Mouse (Mus musculus) ES-Bruce4 (cell line): ENCODE measurements around the gene Ptges. TPM values are rescaled to one million over a fixed set of nuclear protein-coding genes. Genes with fewer than 3 reads are reported as not detected.
A peak's percentile ranks its signal among the peaks of the same experiment; 100 is the strongest.

ENCODE experiments used
- H3K27ac ChIP-seq: 2 replicates; pipeline ENCODE4 v1.5.1; 2012; ENCODE audit warnings: low read length, inconsistent platforms; ENCODE audit not compliant: insufficient read depth
- H3K27me3 ChIP-seq: 2 replicates; pipeline ENCODE4 v1.6.1; 2012; ENCODE audit warnings: mild to moderate bottlenecking, low read length, inconsistent platforms; ENCODE audit not compliant: control insufficient read depth, poor library complexity, insufficient read depth, severe bottlenecking
- H3K36me3 ChIP-seq: 2 replicates; pipeline ENCODE4 v1.6.1; 2012; ENCODE audit warnings: inconsistent platforms, mild to moderate bottlenecking, low read length, moderate library complexity; ENCODE audit not compliant: control insufficient read depth, poor library complexity, insufficient read depth, severe bottlenecking
- H3K4me1 ChIP-seq: one replicate; pipeline ENCODE4 v1.8.1; 2011; ENCODE audit warnings: low read length; ENCODE audit not compliant: control insufficient read depth, insufficient read depth
- H3K4me3 ChIP-seq: 2 replicates; pipeline ENCODE4 v1.5.1; 2011; ENCODE audit warnings: low read depth, mild to moderate bottlenecking, low read length
- H3K9ac ChIP-seq: 2 replicates; pipeline ENCODE4 v1.6.1; 2012; ENCODE audit warnings: low read depth, mild to moderate bottlenecking, inconsistent platforms; ENCODE audit not compliant: poor library complexity, severe bottlenecking
- H3K9me3 ChIP-seq: replicated peaks from 2 replicates; pipeline ENCODE4 v1.6.1; 2012; ENCODE audit warnings: mild to moderate bottlenecking, low read length, inconsistent platforms; ENCODE audit not compliant: control insufficient read depth, poor library complexity, insufficient read depth, severe bottlenecking
- CTCF ChIP-seq: IDR thresholded peaks from one replicate; pipeline ENCODE4 v1.8.1; 2011; ENCODE audit warnings: low read depth, low read length
- EP300 ChIP-seq: IDR thresholded peaks from 2 replicates; pipeline ENCODE4 v1.6.1; 2011; ENCODE audit warnings: low read depth, low read length; ENCODE audit not compliant: insufficient read depth
- POLR2A ChIP-seq: IDR thresholded peaks from one replicate; pipeline ENCODE4 v1.8.1; 2011; ENCODE audit warnings: low read length; ENCODE audit not compliant: insufficient read depth
- polyA plus RNA-seq: library from polyadenylated mRNA; stranded (reverse); fragments of >200 nt; gene quantifications from 2 replicates; pipeline ENCODE4 v1.2.4, GENCODE M21; 2011; ENCODE audit warnings: low read depth; ENCODE audit not compliant: missing spikeins, insufficient read depth, insufficient read length

The Ptges gene
- polyA plus RNA-seq, 1 experiment = 9.4 TPM

DNA sequence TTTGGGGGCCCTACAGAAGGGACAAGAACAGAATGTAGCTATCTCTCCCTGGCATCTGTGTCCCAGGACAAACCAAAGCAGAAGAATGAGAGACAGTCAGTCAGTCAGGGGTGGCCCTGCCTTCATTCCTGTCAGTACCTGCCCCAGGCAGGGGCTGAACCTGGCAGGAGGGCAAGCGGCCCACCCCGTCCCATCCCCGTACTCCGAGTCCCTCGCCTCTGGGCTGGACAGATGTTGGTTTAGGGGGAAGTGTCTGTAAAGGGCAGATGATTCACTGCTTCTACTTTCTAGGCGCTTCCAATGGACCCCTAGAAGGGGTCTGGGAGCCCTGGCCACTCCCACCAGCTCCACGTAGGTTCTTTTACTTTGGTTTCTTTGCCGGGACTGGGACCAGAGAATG lies 27.4 kb downstream of the Ptges start:
- Histone ChIP-seq H3K9me3 (no peaks in the 10 kb centered on the region), H3K36me3 (no peaks in the 10 kb centered on the region), H3K9ac (peak overlapping the region; percentile 56), H3K4me3 (peak overlapping the region; percentile 64; the same call in 1 of the 2 replicates), H3K4me1 (peaks cover 2% of the 10 kb centered on the region), H3K27me3 (no peaks in the 10 kb centered on the region), H3K27ac (no peak overlapping the region)
- no peak for TF ChIP-seq CTCF
- TF ChIP-seq EP300 = no peak
- TF ChIP-seq POLR2A = no peak

DNA sequence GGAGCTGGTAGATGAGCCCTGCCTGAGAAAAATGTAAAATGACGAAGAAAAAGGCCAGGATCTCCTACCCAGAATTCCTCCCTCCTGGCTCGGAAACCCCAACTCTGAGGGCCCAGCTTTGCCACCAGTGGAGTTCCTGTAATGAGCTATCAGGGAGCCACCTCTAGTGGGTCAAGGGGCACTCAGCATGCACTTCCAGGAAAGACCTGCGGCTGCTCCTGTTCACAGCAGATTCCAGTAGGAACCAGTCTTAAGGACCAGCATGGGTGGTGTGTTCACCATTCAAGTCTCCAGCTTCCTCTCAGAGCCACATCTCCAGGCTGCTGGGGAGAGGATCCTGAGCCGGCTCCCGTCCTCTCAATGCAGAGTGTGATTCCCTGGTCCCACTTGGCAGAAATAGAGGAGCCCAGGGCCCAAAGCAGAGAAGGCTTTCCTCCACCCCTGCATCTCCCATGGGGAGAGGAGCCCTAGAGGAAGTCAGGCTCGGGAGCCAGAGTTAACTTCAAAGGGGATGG lies 28.0 kb downstream of the Ptges start:
- H3K27me3 ChIP-seq = no peaks in the 10 kb centered on the region
- H3K4me3 ChIP-seq = no peak overlapping the region
- no peaks in the 10 kb centered on the region for H3K9me3 ChIP-seq
- H3K27ac ChIP-seq = no peak overlapping the region
- H3K9ac ChIP-seq = no peak overlapping the region
- no peaks in the 10 kb centered on the region for H3K36me3 ChIP-seq
- H3K4me1 ChIP-seq = peaks cover 2% of the 10 kb centered on the region
- TF ChIP-seq EP300 (no peak), CTCF (no peak), POLR2A (no peak)

DNA sequence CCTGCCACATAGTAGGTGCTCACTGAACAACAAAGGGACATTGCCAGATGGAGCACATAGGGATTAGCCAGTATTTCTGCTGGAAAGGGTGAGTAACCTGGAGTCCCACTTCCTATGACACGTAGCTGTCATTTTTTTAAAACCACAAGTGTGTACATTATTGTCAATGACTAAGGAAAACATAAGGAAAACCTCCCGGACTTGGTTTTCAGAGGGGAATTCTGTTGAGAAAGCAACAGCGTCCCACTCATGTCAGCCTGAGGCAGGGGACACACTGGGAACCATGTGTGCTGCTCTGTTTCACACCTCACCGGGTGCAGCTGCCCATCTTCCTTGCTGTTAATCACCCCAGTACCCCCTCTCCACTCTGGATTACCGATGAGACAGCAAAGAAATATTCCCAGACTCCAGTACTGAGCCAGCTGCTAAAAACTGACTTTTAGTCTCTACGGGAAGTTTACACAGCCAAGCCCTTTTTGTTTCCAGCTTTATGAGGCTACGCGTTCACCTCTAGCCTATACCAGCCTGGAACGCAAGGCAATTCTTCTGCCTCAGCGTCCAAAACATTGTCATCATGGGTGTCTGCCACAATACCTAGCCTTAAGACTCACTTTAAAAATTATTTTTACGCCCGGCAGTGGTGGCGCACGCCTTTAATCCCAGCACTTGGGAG lies 30.1 kb downstream of the Ptges start:
- H3K36me3 ChIP-seq = no peaks in the 10 kb centered on the region
- H3K9me3 ChIP-seq = no peaks in the 10 kb centered on the region
- H3K27ac ChIP-seq = no peak overlapping the region
- no peaks in the 10 kb centered on the region for H3K27me3 ChIP-seq
- TF ChIP-seq EP300 (no peak), CTCF (no peak), POLR2A (no peak)
- H3K4me3 ChIP-seq = no peak overlapping the region
- peaks cover 2% of the 10 kb centered on the region for H3K4me1 ChIP-seq
- no peak overlapping the region for H3K9ac ChIP-seq

- Histone ChIP-seq H3K9ac (no peak overlapping the region), H3K36me3 (no peaks in the 10 kb centered on the region), H3K4me3 (no peak overlapping the region), H3K27ac (no peak overlapping the region), H3K27me3 (no peaks in the 10 kb centered on the region), H3K9me3 (no peaks in the 10 kb centered on the region), H3K4me1 (peaks cover 2% of the 10 kb centered on the region)
- TF ChIP-seq CTCF (no peak), EP300 (no peak), POLR2A (no peak)
These were observed 32.4 kb downstream of the Ptges start for GRCm38 (mm10) chr2:30897291-30897690.

DNA sequence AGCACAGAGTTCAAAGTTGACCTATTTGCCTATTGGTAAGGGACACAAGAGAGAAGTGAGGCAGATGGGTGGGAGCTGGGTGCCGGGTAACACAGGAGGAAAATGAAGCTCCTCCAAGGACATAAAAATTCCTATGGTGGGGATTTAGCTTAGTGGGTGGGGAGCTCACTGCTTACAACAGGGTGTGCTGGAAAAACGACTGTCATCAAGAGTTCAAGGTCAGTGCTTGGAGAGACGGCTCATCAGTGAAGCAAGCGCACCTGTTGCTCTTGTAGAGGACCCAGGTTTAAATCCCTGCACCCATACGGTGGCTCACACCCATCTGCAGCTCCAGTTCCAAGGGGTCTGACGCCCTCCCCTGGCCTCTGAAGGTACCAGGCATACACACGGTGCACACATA lies 35.7 kb downstream of the Ptges start:
- H3K9ac ChIP-seq = no peak overlapping the region
- H3K4me1 ChIP-seq = no peaks in the 10 kb centered on the region
- H3K4me3 ChIP-seq = no peak overlapping the region
- TF ChIP-seq POLR2A (no peak), CTCF (no peak), EP300 (no peak)
- H3K36me3 ChIP-seq = no peaks in the 10 kb centered on the region
- no peak overlapping the region for H3K27ac ChIP-seq
- no peaks in the 10 kb centered on the region for H3K27me3 ChIP-seq
- H3K9me3 ChIP-seq = no peaks in the 10 kb centered on the region

DNA sequence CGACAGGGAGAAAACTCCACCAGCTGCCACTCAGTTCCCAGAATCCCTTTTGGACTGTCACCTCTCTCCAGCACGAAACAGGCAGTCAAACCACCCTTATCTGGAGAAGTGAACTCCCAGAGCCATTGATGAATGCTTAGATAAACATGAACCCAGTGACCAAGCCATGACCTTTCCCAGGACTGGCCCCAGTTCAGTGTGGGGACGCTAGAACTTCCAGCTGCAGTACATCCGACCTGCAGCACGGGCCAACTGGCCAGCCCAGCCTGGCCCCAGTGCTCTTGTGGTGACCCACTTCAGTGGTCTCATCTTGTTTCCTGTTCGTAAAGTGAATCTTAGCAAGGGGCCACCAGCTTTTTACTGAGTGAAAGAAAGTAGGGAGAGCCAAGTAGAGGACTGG lies 36.3 kb downstream of the Ptges start:
- Histone ChIP-seq H3K27me3 (no peaks in the 10 kb centered on the region), H3K36me3 (no peaks in the 10 kb centered on the region), H3K4me3 (no peak overlapping the region), H3K27ac (no peak overlapping the region), H3K4me1 (no peaks in the 10 kb centered on the region), H3K9me3 (no peaks in the 10 kb centered on the region), H3K9ac (no peak overlapping the region)
- TF ChIP-seq POLR2A (no peak), EP300 (no peak), CTCF (no peak)
